In the genomic region with DNA sequence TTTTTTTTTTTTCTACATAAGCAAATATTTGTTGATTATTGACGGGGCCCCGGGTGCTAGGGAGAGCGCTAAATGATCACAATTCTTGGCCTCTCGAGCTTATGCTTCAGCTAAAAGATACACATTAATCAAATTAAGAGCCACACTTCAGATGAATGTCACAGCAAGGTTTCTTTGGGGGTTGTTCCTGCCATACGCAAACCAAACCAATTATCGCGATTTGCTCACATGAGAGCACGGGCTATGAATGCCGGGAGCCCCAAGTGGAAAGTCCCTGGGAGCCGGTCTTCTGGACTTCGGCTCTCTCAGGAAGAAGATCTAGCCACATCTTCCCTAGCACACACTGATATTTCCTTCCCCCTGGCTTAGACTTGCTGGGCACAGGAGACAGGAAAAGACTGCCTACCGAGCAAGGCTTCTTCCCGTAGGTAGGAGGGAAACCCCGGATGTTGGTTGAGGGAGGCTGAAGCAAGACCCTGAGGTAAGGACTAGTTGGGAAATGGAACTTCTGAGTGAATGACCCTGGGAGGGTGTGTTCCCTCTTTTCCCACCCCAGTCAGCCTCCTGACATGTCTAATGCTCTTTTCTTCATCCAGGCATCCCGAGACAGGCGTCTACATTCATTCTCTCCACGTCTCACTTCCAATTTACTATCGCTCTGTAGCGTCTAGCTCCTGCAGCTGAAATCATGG, we compare ENCODE assay signal across 32 mouse cellular contexts. TPM values are rescaled to one million over a fixed set of nuclear protein-coding genes. Genes with fewer than 3 reads are reported as not detected.
DNase-seq lines count a peak whose midpoint lies in the region; ATAC-seq lines count a peak whose summit lies in the region.
"Had no signal": no experiment of that assay in that cellular context is flagged by ENCODE, and none has a peak within 500 bp of the region (broad histone marks: within the 10 kb centered on the region; RNA-seq: fewer than 3 reads in every experiment).

No protein-coding gene starts in this region.

- no peaks in the 10 kb centered on the region for H3K9me3 ChIP-seq in hindbrain, embryonic 16.5 days (ENCODE audit: control insufficient read depth, low read length)
- H3K9me3 ChIP-seq: embryonic facial prominence, embryonic 12.5 days; heart, embryonic 13.5 days; limb, embryonic 13.5 days; liver, embryonic 13.5 days; neural tube, embryonic 13.5 days; stomach, embryonic 15.5 days had no signal

- 78% methylated on average over 19 of the region's 19 CpGs for WGBS in hindbrain, embryonic 16.5 days

- H3K4me2 ChIP-seq in hindbrain, embryonic 16.5 days (ENCODE audit: low read length) = no peak overlapping the region
- H3K4me2 ChIP-seq: embryonic facial prominence, embryonic 12.5 days; heart, embryonic 13.5 days; limb, embryonic 13.5 days; liver, embryonic 13.5 days; lung, embryonic 14.5 days; midbrain, embryonic 11.5 days; neural tube, embryonic 13.5 days; stomach, embryonic 15.5 days had no signal

- H3K27me3 ChIP-seq in hindbrain, embryonic 16.5 days (replicated peaks; ENCODE audit: control insufficient read depth, insufficient read depth, low read length) = 0 out of 2 replicates have a peak, but pooled peaks cover 2% of the 10 kb centered on the region
- H3K27me3 ChIP-seq: embryonic facial prominence, embryonic 12.5 days; heart, embryonic 13.5 days; limb, embryonic 13.5 days; liver, embryonic 13.5 days; stomach, embryonic 15.5 days had no signal

- peak; percentile 52 for ATAC-seq in common myeloid progenitor, adult 5-6 weeks (replicated peaks; ENCODE audit: low read depth, poor library complexity, severe bottlenecking)
- ATAC-seq in hindbrain, embryonic 16.5 days = no peak
- ATAC-seq: activated CD4-positive, CD25-positive, alpha-beta regulatory T cell, adult 4 months; forebrain, embryonic 14.5 days; intestine, embryonic 16.5 days had no signal

- H3K4me3 ChIP-seq in hindbrain, embryonic 16.5 days (ENCODE audit: low read length) = no peak overlapping the region
- H3K4me3 ChIP-seq: embryonic facial prominence, embryonic 12.5 days; heart, embryonic 13.5 days; limb, embryonic 13.5 days; liver, embryonic 13.5 days; myocyte; neural tube, embryonic 13.5 days; stomach, embryonic 15.5 days had no signal

- peak; percentile 9 for DNase-seq in kidney, postnatal 10 days
- DNase-seq in kidney, adult 11 months = no peak
- DNase-seq in Muller cell, postnatal 12 days (ENCODE audit: inconsistent ontology term) = peak; percentile 29
- peak; percentile 72 for DNase-seq in retina, embryonic 14.5 days (ENCODE audit: low spot score)
- no peak for DNase-seq in right cerebral cortex, postnatal 36 days (ENCODE audit: low spot score in 2 of 2)
- DNase-seq: adrenal gland, adult 2 months; adrenal gland, postnatal 36 days; cerebellum, adult 8-10 months; cerebellum, postnatal 25 days; gastrocnemius, postnatal 14 days; heart, adult 18-20 months; heart, postnatal 10 days; kidney, adult 9 months; kidney, postnatal 14 days; liver, embryonic 13.5 days; lung, embryonic 14.5 days; lung, postnatal 14 days; right cerebral cortex, postnatal 14 days; thymus, adult 18-20 months; thymus, postnatal 36 days had no signal

- H3K27ac ChIP-seq in hindbrain, embryonic 16.5 days (ENCODE audit: low read depth, low read length) = no peak overlapping the region
- H3K27ac ChIP-seq: embryonic facial prominence, embryonic 12.5 days; heart, embryonic 13.5 days; limb, embryonic 13.5 days; liver, embryonic 13.5 days; neural tube, embryonic 13.5 days; stomach, embryonic 15.5 days had no signal

- no peaks in the 10 kb centered on the region for H3K36me3 ChIP-seq in hindbrain, embryonic 16.5 days (ENCODE audit: control insufficient read depth, insufficient read depth, low read length)
- H3K36me3 ChIP-seq: embryonic facial prominence, embryonic 12.5 days; heart, embryonic 13.5 days; liver, embryonic 13.5 days; neural tube, embryonic 13.5 days; stomach, embryonic 15.5 days had no signal

- no peak overlapping the region for H3K9ac ChIP-seq in hindbrain, embryonic 16.5 days (ENCODE audit: low read depth, low read length)
- H3K9ac ChIP-seq: embryonic facial prominence, embryonic 12.5 days; heart, embryonic 13.5 days; limb, embryonic 13.5 days; liver, embryonic 13.5 days; lung, embryonic 14.5 days; neural tube, embryonic 13.5 days; stomach, embryonic 15.5 days had no signal

- H3K4me1 ChIP-seq in hindbrain, embryonic 16.5 days (ENCODE audit: control insufficient read depth, insufficient read depth, low read depth, low read length) = no peaks in the 10 kb centered on the region
- H3K4me1 ChIP-seq: embryonic facial prominence, embryonic 12.5 days; heart, embryonic 13.5 days; limb, embryonic 13.5 days; neural tube, embryonic 13.5 days; stomach, embryonic 15.5 days had no signal

RNA-seq across cellular contexts. Expression of a gene that starts 51.2 kb away (rescaled TPM):
- total RNA-seq in common myeloid progenitor, adult 5-6 weeks (2017) = 86.4 and 99.5 TPM in 2 replicates
- polyA plus RNA-seq in hindbrain, embryonic 16.5 days (2015; fragmentation: Nextera tagmentation; extraction: Ambion mirVana) = 109 and 114 TPM in 2 replicates

Comparison
In these comparisons a context has a peak if more than half of its experiments do, and no peak if none do; other contexts are left out.
1. DNase-seq: peak in kidney, postnatal 10 days (single experiment), Muller cell, postnatal 12 days (single experiment) and retina, embryonic 14.5 days (single experiment); none in kidney, adult 11 months (single experiment) and right cerebral cortex, postnatal 36 days (0 of 2).